Mouse (Mus musculus): ENCODE data around the gene Vdac2. TPM values are rescaled to one million over a fixed set of nuclear protein-coding genes. Genes with fewer than 3 reads are reported as not detected.

The Vdac2 gene
- polyA plus RNA-seq, 1 experiment from 2014 or later, result 327 TPM

DNA sequence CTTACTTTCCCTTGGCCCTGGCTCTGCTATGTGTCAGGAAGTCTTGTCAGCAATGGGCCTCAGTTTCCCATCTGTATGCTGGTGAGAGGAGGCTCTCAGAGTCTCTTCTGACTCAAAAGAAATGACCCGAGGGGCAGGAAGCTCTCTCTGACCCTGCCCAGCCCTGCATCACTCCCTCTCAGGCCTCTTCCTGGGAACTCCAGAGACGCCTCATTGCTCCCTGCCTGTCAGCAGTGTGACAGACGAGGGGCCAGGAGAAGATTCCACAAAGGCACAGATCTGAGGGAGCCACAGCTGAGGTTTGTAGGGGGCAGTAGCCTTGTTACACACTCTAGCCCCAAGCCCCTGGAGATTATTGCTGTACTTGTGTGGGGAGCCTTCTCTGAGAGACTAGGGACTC is 30.9 kb downstream of the Vdac2 start:
- Histone ChIP-seq H3K9me3 (ENCODE audit: control insufficient read depth, low read length) (no peaks in the 10 kb centered on the region), H3K4me1 (ENCODE audit: control insufficient read depth, insufficient read depth, low read depth, low read length) (peaks cover 7% of the 10 kb centered on the region; the same call in 1 of the 2 replicates), H3K27ac (ENCODE audit: low read depth, low read length) (no peak overlapping the region), H3K4me3 (ENCODE audit: low read length) (no peak overlapping the region), H3K36me3 (ENCODE audit: control insufficient read depth, insufficient read depth, low read length) (no peaks in the 10 kb centered on the region), H3K9ac (ENCODE audit: low read depth, low read length) (no peak overlapping the region; the same call in 1 of the 2 replicates), H3K27me3 (replicated peaks; ENCODE audit: control insufficient read depth, insufficient read depth, low read length) (no peaks in the 10 kb centered on the region), H3K4me2 (ENCODE audit: low read length) (no peak overlapping the region)
- 27% methylated on average over 3 of the region's 3 CpGs for WGBS
- ATAC-seq, result no peak

DNA sequence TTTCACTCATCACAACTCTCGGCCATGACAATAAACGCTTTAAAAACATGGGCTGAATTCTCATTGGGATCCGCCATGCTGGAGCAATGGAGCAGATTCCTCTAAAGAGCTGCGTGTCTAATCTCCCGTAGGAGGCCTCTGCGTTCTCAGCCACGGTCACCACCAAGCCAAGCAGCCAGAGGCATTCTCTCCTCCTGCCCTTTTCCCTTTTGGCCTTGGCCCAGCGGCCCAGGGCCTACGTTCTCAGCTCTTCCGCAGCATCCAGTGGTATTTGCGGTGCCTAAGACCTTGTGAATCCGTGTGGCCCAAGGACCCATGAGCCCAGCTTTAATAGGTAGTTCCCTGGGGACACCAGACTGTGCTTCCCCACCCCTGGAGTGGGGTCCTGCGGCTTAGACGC is 31.8 kb downstream of the Vdac2 start:
- ATAC-seq, result no peak
- Histone ChIP-seq H3K27ac (ENCODE audit: low read depth, low read length) (no peak overlapping the region), H3K9me3 (ENCODE audit: control insufficient read depth, low read length) (no peaks in the 10 kb centered on the region), H3K4me1 (ENCODE audit: control insufficient read depth, insufficient read depth, low read depth, low read length) (peaks cover 7% of the 10 kb centered on the region; the same call in 1 of the 2 replicates), H3K27me3 (replicated peaks; ENCODE audit: control insufficient read depth, insufficient read depth, low read length) (no peaks in the 10 kb centered on the region), H3K36me3 (ENCODE audit: control insufficient read depth, insufficient read depth, low read length) (no peaks in the 10 kb centered on the region), H3K9ac (ENCODE audit: low read depth, low read length) (no peak overlapping the region), H3K4me3 (ENCODE audit: low read length) (no peak overlapping the region), H3K4me2 (ENCODE audit: low read length) (no peak overlapping the region)
- WGBS, result 82% methylated on average over 14 of the region's 14 CpGs

DNA sequence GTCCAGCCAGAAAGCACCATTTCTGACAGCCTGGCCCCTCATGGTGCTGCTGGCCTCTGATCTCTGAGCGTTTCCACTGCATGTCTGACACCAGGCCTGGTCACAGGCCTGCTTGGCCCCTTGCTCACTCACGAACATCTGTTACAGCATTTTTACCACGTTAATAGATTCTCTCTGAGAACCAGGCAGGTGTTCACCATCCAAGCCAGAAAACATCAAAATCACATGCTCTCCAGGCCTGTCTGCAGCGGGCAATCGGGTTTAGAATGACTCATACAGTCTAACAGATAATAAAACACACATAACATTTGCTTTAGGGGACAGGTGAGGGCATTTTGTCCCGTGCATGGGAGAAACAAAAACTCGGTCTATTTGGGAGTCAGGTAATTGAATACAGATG is 41.3 kb downstream of the Vdac2 start:
- Histone ChIP-seq H3K36me3 (ENCODE audit: control insufficient read depth, insufficient read depth, low read length) (no peaks in the 10 kb centered on the region), H3K9me3 (ENCODE audit: control insufficient read depth, low read length) (no peaks in the 10 kb centered on the region), H3K27me3 (replicated peaks; ENCODE audit: control insufficient read depth, insufficient read depth, low read length) (no peaks in the 10 kb centered on the region), H3K4me2 (ENCODE audit: low read length) (no peak overlapping the region), H3K4me1 (ENCODE audit: control insufficient read depth, insufficient read depth, low read depth, low read length) (no peaks in the 10 kb centered on the region), H3K4me3 (ENCODE audit: low read length) (no peak overlapping the region), H3K27ac (ENCODE audit: low read depth, low read length) (no peak overlapping the region), H3K9ac (ENCODE audit: low read depth, low read length) (no peak overlapping the region)
- WGBS, result 61% methylated on average over 7 of the region's 7 CpGs
- no peak for ATAC-seq

DNA sequence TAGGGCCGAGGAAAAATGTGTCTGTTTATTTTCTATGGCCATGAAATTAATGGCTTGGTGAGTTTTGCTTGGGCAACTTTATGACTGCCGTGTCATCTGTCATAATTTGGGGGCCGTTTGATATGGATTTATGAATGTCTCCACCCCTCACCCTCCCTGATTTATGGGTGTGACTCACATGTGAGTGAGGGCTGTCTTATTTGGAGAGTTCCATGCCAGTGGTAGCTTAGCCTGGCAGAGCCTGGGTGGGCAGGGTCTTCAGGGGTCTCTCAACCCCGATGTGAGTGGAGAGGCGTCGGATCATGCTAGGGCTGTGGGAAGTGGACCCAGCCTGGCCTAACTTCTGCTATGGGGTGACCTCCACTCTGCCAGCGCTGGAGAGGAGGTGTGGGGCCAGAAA is 41.8 kb downstream of the Vdac2 start:
- H3K27me3 ChIP-seq (replicated peaks; ENCODE audit: control insufficient read depth, insufficient read depth, low read length), result no peaks in the 10 kb centered on the region
- H3K4me3 ChIP-seq (ENCODE audit: low read length), result no peak overlapping the region
- no peak overlapping the region for H3K27ac ChIP-seq (ENCODE audit: low read depth, low read length)
- no peaks in the 10 kb centered on the region for H3K36me3 ChIP-seq (ENCODE audit: control insufficient read depth, insufficient read depth, low read length)
- H3K9ac ChIP-seq (ENCODE audit: low read depth, low read length), result no peak overlapping the region
- no peak overlapping the region for H3K4me2 ChIP-seq (ENCODE audit: low read length)
- whole genome bisulfite sequencing, result 76% methylated on average over 7 of the region's 7 CpGs
- no peak for ATAC-seq
- H3K4me1 ChIP-seq (ENCODE audit: control insufficient read depth, insufficient read depth, low read depth, low read length), result no peaks in the 10 kb centered on the region
- no peaks in the 10 kb centered on the region for H3K9me3 ChIP-seq (ENCODE audit: control insufficient read depth, low read length)

DNA sequence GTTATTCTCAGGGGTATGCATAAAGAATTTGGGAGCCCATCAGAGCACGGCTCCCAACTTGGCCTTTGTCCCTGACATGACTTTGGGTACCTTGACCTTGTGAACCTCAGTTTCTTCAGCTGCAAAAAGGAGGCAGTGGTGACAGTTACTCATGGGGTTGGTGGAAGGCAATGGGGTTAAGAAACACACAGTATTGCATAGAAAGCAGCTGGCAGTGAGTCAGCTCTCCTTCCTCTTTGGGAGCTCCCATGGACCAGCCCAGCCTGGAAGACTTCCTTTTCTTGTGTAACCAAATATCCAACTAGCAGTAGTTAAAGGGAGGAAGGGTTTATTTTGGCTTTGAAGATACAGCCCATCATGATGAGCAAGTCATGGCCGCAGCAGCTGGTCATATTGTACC is 65.4 kb downstream of the Vdac2 start:
- Histone ChIP-seq H3K27ac (ENCODE audit: low read depth, low read length) (no peak overlapping the region), H3K9me3 (ENCODE audit: control insufficient read depth, low read length) (no peaks in the 10 kb centered on the region), H3K4me2 (ENCODE audit: low read length) (no peak overlapping the region), H3K4me1 (ENCODE audit: control insufficient read depth, insufficient read depth, low read depth, low read length) (peaks cover 6% of the 10 kb centered on the region), H3K36me3 (ENCODE audit: control insufficient read depth, insufficient read depth, low read length) (no peaks in the 10 kb centered on the region), H3K9ac (ENCODE audit: low read depth, low read length) (no peak overlapping the region), H3K4me3 (ENCODE audit: low read length) (no peak overlapping the region), H3K27me3 (replicated peaks; ENCODE audit: control insufficient read depth, insufficient read depth, low read length) (no peaks in the 10 kb centered on the region)
- no peak for ATAC-seq
- 89% methylated on average over 2 of the region's 2 CpGs for WGBS

DNA sequence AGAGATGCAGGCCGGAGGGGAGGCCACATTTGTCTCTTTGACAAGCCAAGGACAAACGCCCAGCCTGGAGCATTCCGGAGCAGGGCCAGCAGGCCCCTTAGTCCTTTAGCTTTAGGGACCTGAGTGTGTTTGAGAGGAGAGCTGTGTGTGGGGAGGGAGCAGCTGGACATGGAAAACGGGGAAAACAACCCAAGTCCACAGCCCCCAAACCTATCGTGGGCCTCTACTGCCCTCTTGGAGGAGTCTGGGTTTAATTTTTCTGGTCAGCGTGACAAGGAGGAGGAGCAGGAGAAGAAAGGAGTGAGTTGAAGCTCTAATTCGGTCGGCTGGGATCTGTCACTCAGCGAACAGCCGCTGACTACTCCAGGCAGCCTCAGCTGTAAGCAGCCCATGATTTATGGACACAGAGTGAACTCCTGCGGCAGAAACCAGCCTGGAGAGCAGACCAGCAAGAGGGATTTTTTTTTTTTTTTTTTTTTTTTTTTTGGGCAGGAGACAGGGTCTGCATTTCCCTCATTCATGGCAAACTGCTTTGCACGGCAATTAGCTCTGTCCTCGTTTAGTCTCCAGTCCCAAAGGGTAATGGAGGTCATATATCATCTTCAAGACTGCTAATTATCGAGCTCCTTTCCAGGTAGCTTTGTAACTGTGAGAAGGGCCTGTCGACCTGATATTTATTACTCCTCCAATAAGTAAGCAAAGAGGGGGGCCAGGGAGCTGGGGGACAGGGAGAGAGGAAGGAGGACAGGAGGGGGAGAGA is 66.7 kb downstream of the Vdac2 start:
- peaks cover 6% of the 10 kb centered on the region for H3K4me1 ChIP-seq (ENCODE audit: control insufficient read depth, insufficient read depth, low read depth, low read length)
- H3K9ac ChIP-seq (ENCODE audit: low read depth, low read length), result no peak overlapping the region
- no peak overlapping the region for H3K27ac ChIP-seq (ENCODE audit: low read depth, low read length)
- no peaks in the 10 kb centered on the region for H3K27me3 ChIP-seq (replicated peaks; ENCODE audit: control insufficient read depth, insufficient read depth, low read length)
- 14% methylated on average over 15 of the region's 15 CpGs for WGBS
- no peak overlapping the region for H3K4me3 ChIP-seq (ENCODE audit: low read length)
- peak overlapping the region; percentile 18 for H3K4me2 ChIP-seq (ENCODE audit: low read length)
- H3K36me3 ChIP-seq (ENCODE audit: control insufficient read depth, insufficient read depth, low read length), result no peaks in the 10 kb centered on the region
- no peaks in the 10 kb centered on the region for H3K9me3 ChIP-seq (ENCODE audit: control insufficient read depth, low read length)
- peak; percentile 89 for ATAC-seq

DNA sequence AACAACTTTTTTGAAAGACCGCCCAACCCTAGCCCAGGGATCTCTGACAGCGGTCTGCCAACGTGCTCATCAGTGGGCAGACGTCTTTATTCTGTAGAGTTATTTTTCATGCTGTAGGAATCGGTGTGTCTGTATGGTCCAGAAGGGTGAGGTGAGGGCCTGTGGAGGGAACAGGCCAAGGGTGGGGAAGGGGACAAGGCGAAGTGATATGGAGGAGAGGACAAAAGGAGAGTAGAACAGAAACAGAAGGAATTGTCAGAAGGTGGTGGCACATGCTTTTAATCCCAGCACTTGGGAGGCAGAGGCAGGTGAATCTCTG is 67.3 kb downstream of the Vdac2 start:
- Histone ChIP-seq H3K36me3 (ENCODE audit: control insufficient read depth, insufficient read depth, low read length) (no peaks in the 10 kb centered on the region), H3K9me3 (ENCODE audit: control insufficient read depth, low read length) (no peaks in the 10 kb centered on the region), H3K4me2 (ENCODE audit: low read length) (no peak overlapping the region; the same call in 1 of the 2 replicates), H3K9ac (ENCODE audit: low read depth, low read length) (no peak overlapping the region), H3K27ac (ENCODE audit: low read depth, low read length) (no peak overlapping the region), H3K4me3 (ENCODE audit: low read length) (no peak overlapping the region), H3K4me1 (ENCODE audit: control insufficient read depth, insufficient read depth, low read depth, low read length) (peaks cover 6% of the 10 kb centered on the region), H3K27me3 (replicated peaks; ENCODE audit: control insufficient read depth, insufficient read depth, low read length) (no peaks in the 10 kb centered on the region)
- 44% methylated on average over 6 of the region's 6 CpGs for WGBS
- ATAC-seq, result no peak

Other genes starting within 250 kb of the Vdac2 start
- 0.14 TPM in 1 of 2 replicates, not detected in the other for gene Dupd1, start 110.7 kb upstream of the Vdac2 start, polyA plus RNA-seq (2015; fragmentation: Nextera tagmentation; extraction: Ambion mirVana)
- 20.4 TPM in 2 replicates for gene Samd8, start 74.7 kb upstream of the Vdac2 start, polyA plus RNA-seq (2015; fragmentation: Nextera tagmentation; extraction: Ambion mirVana)
- gene Dusp13, start 74.1 kb upstream of the Vdac2 start, polyA plus RNA-seq (2015; fragmentation: Nextera tagmentation; extraction: Ambion mirVana), result 0.36 TPM in 1 of 2 replicates, not detected in the other
- 59.2 and 68.9 TPM in 2 replicates for gene Comtd1, start 23.7 kb downstream of the Vdac2 start, polyA plus RNA-seq (2015; fragmentation: Nextera tagmentation; extraction: Ambion mirVana)
- gene Zfp503, start 164.4 kb downstream of the Vdac2 start, polyA plus RNA-seq (2015; fragmentation: Nextera tagmentation; extraction: Ambion mirVana), result 8.0 and 9.9 TPM in 2 replicates
- 0.30 and 0.80 TPM in 2 replicates for gene Lrmda, start 194.5 kb downstream of the Vdac2 start, polyA plus RNA-seq (2015; fragmentation: Nextera tagmentation; extraction: Ambion mirVana)

Data from hindbrain, embryonic 16.5 days (tissue).